Mouse (Mus musculus) brain, embryonic 14.5 days (tissue): ENCODE data around the gene Kcnj6.

ENCODE experiments used
- CTCF ChIP-seq: fragments of 200-500 bp; IDR thresholded peaks from 2 replicates; pipeline ENCODE4 v1.5.1; 2012; ENCODE audit warnings: inconsistent platforms, mild to moderate bottlenecking, moderate library complexity, borderline replicate concordance; ENCODE audit not compliant: insufficient read depth, insufficient read length; ENCODE audit errors: extremely low read depth
- POLR2A ChIP-seq: fragments of 200-500 bp; IDR thresholded peaks from 2 replicates; pipeline ENCODE4 v1.6.1; 2012; ENCODE audit warnings: mild to moderate bottlenecking, inconsistent platforms, borderline replicate concordance; ENCODE audit not compliant: poor library complexity, insufficient read depth, insufficient read length, severe bottlenecking; ENCODE audit errors: extremely low read depth

DNA sequence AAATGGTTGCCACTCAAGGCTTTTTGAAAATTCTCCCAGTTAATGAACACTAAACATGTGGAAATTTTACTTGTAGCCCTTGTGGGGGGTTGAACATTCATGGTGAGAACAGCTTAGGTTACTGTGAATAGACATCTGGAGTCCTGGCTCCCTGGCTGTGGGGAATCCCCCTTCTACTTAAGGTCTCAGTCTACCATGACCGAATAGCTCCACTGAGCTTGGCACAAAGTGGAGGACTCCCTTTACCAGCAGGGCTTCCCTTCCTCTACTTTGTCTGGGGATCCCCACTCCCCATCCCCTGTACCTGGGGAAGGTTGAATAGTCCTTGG is 260.2 kb downstream of the Kcnj6 start:
- TF ChIP-seq CTCF (no peak), POLR2A (no peak)
